In genomic region chr12:86685275-86685674, GRCm38 (mm10) we compare ENCODE assay signal across 18 mouse cellular contexts. TPM values are rescaled to one million over a fixed set of nuclear protein-coding genes. Genes with fewer than 3 reads are reported as not detected.
DNase-seq lines count a peak whose midpoint lies in the region; ATAC-seq and TF ChIP-seq lines count a peak whose summit lies in the region.
"Had no signal": no experiment of that assay in that cellular context is flagged by ENCODE, and none has a peak within 500 bp of the region (broad histone marks: within the 10 kb centered on the region; RNA-seq: fewer than 3 reads in every experiment).

No protein-coding gene starts in this region.

- DNase-seq in frontal cortex, postnatal 25 days (ENCODE audit: low spot score in 2 of 2) = no peak
- DNase-seq in layer of hippocampus, postnatal 36 days = peak; percentile 44 to 51
- no peak for DNase-seq in layer of hippocampus, adult 11-12 months (ENCODE audit: low spot score)
- DNase-seq in Muller cell, postnatal 12 days (ENCODE audit: inconsistent ontology term) = peak; percentile 17
- DNase-seq in brain, adult 2 months (ENCODE audit: low read depth, low spot score) = peak; percentile 75
- DNase-seq in liver, postnatal 0 days = no peak
- DNase-seq: heart, adult 18-20 months; kidney, adult 18-20 months; kidney, postnatal 25 days; lung, postnatal 4 days; midbrain, embryonic 14.5 days; spleen, adult 18-20 months; thymus, postnatal 25 days had no signal

- WGBS in liver, postnatal 0 days (ENCODE audit: insufficient replicate concordance) = 89% methylated on average over 9 of the region's 9 CpGs

- H3K9me3 ChIP-seq in liver, postnatal 0 days (ENCODE audit: low read length) = no peaks in the 10 kb centered on the region
- H3K9me3 ChIP-seq: liver, embryonic 15.5 days had no signal

- peak; percentile 33 for ATAC-seq in frontal cortex, adult (ENCODE audit: low TSS enrichment)
- ATAC-seq in liver, postnatal 0 days = no peak

- peaks cover 6% of the 10 kb centered on the region for H3K27me3 ChIP-seq in liver, postnatal 0 days (ENCODE audit: insufficient read depth, low read length)
- H3K27me3 ChIP-seq: limb, embryonic 12.5 days had no signal

- H3K4me1 ChIP-seq in liver, postnatal 0 days (ENCODE audit: insufficient read depth) = peaks cover 3% of the 10 kb centered on the region; the same call in 1 of the 2 replicates

- H3K4me2 ChIP-seq in liver, postnatal 0 days (ENCODE audit: low read depth, low read length) = no peak overlapping the region
- H3K4me2 ChIP-seq: limb, embryonic 12.5 days; liver, embryonic 15.5 days had no signal

- no peak overlapping the region for H3K4me3 ChIP-seq in liver, postnatal 0 days (ENCODE audit: low read depth, low read length)
- H3K4me3 ChIP-seq: limb, embryonic 12.5 days; liver, embryonic 15.5 days had no signal

- H3K27ac ChIP-seq in liver, postnatal 0 days (ENCODE audit: low read depth) = no peak overlapping the region
- H3K27ac ChIP-seq: limb, embryonic 12.5 days; liver, embryonic 15.5 days had no signal

- TF ChIP-seq CTCF in liver, postnatal 0 days (IDR thresholded peaks at IDR 0.05; ENCODE audit: low read depth) = no peak

- H3K36me3 ChIP-seq in liver, postnatal 0 days (replicated peaks; ENCODE audit: insufficient read depth, low read length) = no peaks in the 10 kb centered on the region
- H3K36me3 ChIP-seq: liver, embryonic 15.5 days had no signal

- no peak overlapping the region for H3K9ac ChIP-seq in liver, postnatal 0 days (replicated peaks)
- H3K9ac ChIP-seq: limb, embryonic 12.5 days; liver, embryonic 15.5 days had no signal

- no peak for TF ChIP-seq EP300 in liver, postnatal 0 days (IDR thresholded peaks at IDR 0.05; ENCODE audit: low read depth)

RNA-seq across cellular contexts. Expression of gene Vash1, which starts 6.8 kb away (rescaled TPM):
- total RNA-seq in layer of hippocampus, postnatal 36 days (2021) = 10 to 100 TPM; 44.4 to 47.7 TPM
- polyA plus RNA-seq in liver, postnatal 0 days (2015; fragmentation: Nextera tagmentation; extraction: Ambion mirVana) = 1.3 and 1.4 TPM in 2 replicates

RNA-seq across cellular contexts. Expression of gene Angel1, which starts 41.0 kb away (rescaled TPM):
- 1 to 10 TPM; 6.0 to 6.2 TPM for total RNA-seq in layer of hippocampus, postnatal 36 days (2021)
- polyA plus RNA-seq in liver, postnatal 0 days (2015; fragmentation: Nextera tagmentation; extraction: Ambion mirVana) = 0.80 and 0.99 TPM in 2 replicates

RNA-seq across cellular contexts. Expression of gene Lrrc74a, which starts 48.9 kb away (rescaled TPM):
- not detected for total RNA-seq in layer of hippocampus, postnatal 36 days (2021)
- polyA plus RNA-seq in liver, postnatal 0 days (2015; fragmentation: Nextera tagmentation; extraction: Ambion mirVana) = not detected in 2 replicates
- total RNA-seq: heart, adult 18-20 months; heart, postnatal 25 days had no signal
- polyA plus RNA-seq: limb, embryonic 12.5 days; liver, embryonic 15.5 days; midbrain, embryonic 14.5 days; stomach, embryonic 16.5 days had no signal

Comparison
In these comparisons a context has a peak if more than half of its experiments do, and no peak if none do; other contexts are left out.
1. DNase-seq: peak in layer of hippocampus, postnatal 36 days (2 of 2), Muller cell, postnatal 12 days (single experiment) and brain, adult 2 months (single experiment); none in frontal cortex, postnatal 25 days (0 of 2), layer of hippocampus, adult 11-12 months (single experiment) and liver, postnatal 0 days (single experiment).